Mouse (Mus musculus) cortical plate, adult 2 months (tissue): ENCODE results near the gene Nod1.

Experiments used
- CTCF ChIP-seq: fragments of 200-500 bp; IDR thresholded peaks from 2 replicates; pipeline ENCODE4 v1.5.1; 2011; ENCODE audit warnings: mild to moderate bottlenecking, control low read depth, low read length; ENCODE audit not compliant: insufficient read depth; ENCODE audit errors: extremely low read depth
- POLR2A ChIP-seq: fragments of 200-500 bp; IDR thresholded peaks from 2 replicates; pipeline ENCODE4 v1.6.1; 2011; ENCODE audit warnings: mild to moderate bottlenecking, low read length, control low read depth; ENCODE audit not compliant: insufficient read depth; ENCODE audit errors: extremely low read depth

DNA sequence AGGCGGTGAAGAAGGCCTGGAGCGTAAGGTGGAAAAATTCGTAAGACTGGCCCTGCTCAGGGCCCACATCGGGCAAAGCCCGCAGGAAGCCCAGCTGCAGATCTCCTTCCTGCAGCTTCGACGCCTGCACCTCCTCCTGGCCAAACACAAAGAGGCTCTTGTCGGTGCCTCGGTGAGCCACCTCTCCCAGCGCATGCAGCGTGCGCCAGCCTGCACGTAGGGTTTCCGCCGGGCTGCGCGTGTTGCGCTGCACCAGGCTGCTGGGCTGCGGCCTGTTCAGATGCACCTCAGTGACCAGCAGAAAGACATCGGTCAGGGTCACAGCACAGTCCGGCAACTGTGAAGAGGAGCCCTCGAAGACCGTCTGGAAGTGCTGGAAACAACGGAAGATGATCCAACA is 28.7 kb downstream of the Nod1 start:
- no peak for TF ChIP-seq CTCF
- no peak for TF ChIP-seq POLR2A
